Mouse (Mus musculus) spleen, adult 2 months (tissue): ENCODE data around the gene Tnfrsf25.

Experiments
- CTCF ChIP-seq: fragments of 200-500 bp; IDR thresholded peaks from 2 replicates; pipeline ENCODE4 v1.5.1; 2011; ENCODE audit warnings: mild to moderate bottlenecking, inconsistent platforms; ENCODE audit not compliant: insufficient read depth, insufficient read length, insufficient replicate concordance; ENCODE audit errors: extremely low read depth
- POLR2A ChIP-seq: fragments of 200-500 bp; IDR thresholded peaks from 2 replicates; pipeline ENCODE4 v1.6.1; 2011; ENCODE audit warnings: low read depth, low read length, inconsistent platforms

GRCm38 (mm10) chr4:152132772-152133169 is 17.0 kb downstream of the Tnfrsf25 start:
- TF ChIP-seq POLR2A: no peak
- no peak for TF ChIP-seq CTCF
